Mouse (Mus musculus) lung, postnatal 0 days (tissue): ENCODE measurements around the gene Kdelr1. TPM values are rescaled to one million over a fixed set of nuclear protein-coding genes. Genes with fewer than 3 reads are reported as not detected.

Source experiments
- ATAC-seq: fragments of 200-750 bp; cut with Nextera tagmentation; 2 replicates; pipeline ENCODE4 v1.8.0; 2017; ENCODE audit warnings: moderate library complexity
- DNase-seq: peaks from one replicate; pipeline ENCODE4 v3.0.0-alpha.2; 2016; ENCODE audit warnings: low spot score
- H3K27ac ChIP-seq: fragments of 300-500 bp; sonication (generic); 2 replicates; pipeline ENCODE4 v1.5.1; 2014; ENCODE audit warnings: antibody characterized with exemption, mild to moderate bottlenecking, low read length, mixed read lengths
- H3K27me3 ChIP-seq: fragments of 300-500 bp; sonication (generic); replicated peaks from 2 replicates; pipeline ENCODE4 v1.6.1; 2014; ENCODE audit warnings: low read length, mixed read lengths; ENCODE audit not compliant: insufficient read depth
- H3K36me3 ChIP-seq: fragments of 300-500 bp; sonication (generic); 2 replicates; pipeline ENCODE4 v1.6.1; 2014; ENCODE audit warnings: low read length, mixed read lengths; ENCODE audit not compliant: insufficient read depth
- H3K4me1 ChIP-seq: fragments of 300-500 bp; sonication (generic); 2 replicates; pipeline ENCODE4 v1.6.1; 2014; ENCODE audit warnings: antibody characterized with exemption, low read depth, low read length, mixed read lengths; ENCODE audit not compliant: insufficient read depth
- H3K4me2 ChIP-seq: fragments of 300-500 bp; sonication (generic); replicated peaks from 2 replicates; pipeline ENCODE4 v1.6.1; 2014; ENCODE audit warnings: low read depth, mild to moderate bottlenecking, low read length, moderate library complexity, mixed read lengths
- H3K4me3 ChIP-seq: fragments of 300-500 bp; sonication (generic); 2 replicates; pipeline ENCODE4 v1.5.1; 2014; ENCODE audit warnings: low read depth, low read length
- H3K9ac ChIP-seq: fragments of 300-500 bp; sonication (generic); replicated peaks from 2 replicates; pipeline ENCODE4 v1.6.1; 2014; ENCODE audit warnings: low read depth, mild to moderate bottlenecking
- H3K9me3 ChIP-seq: fragments of 300-500 bp; sonication (generic); 2 replicates; pipeline ENCODE4 v1.6.1; 2016; ENCODE audit warnings: low read length, mixed read lengths
- CTCF ChIP-seq: IDR thresholded peaks from 2 replicates; pipeline ENCODE4 v1.5.1; 2016; ENCODE audit warnings: antibody characterized with exemption, mild to moderate bottlenecking
- EP300 ChIP-seq: IDR thresholded peaks from 2 replicates; pipeline ENCODE4 v1.6.1; 2016; ENCODE audit warnings: antibody characterized with exemption, mild to moderate bottlenecking, control low read depth
- WGBS: fragments of 180-500 bp; shearing (Covaris S2); extraction: QIAGEN DNeasy Blood & Tissue Kit; methylation state at CpG from one replicate; pipeline ENCODE4 v1.1.7; 2014; 5-methylcytosine and 5-hydroxymethylcytosine counted together
- polyA plus RNA-seq: library from polyadenylated mRNA; unstranded; fragments of >200 nt; fragmentation: Nextera tagmentation; extraction: Ambion mirVana; gene quantifications from 2 replicates; pipeline ENCODE4 v1.2.1, GENCODE M21; 2015

Kdelr1 gene
- polyA plus RNA-seq, 1 experiment from 2014 or later: 57.3 TPM

- Histone ChIP-seq H3K27me3 (peaks cover 13% of the 10 kb centered on the region; the same call in 1 of the 2 replicates), H3K36me3 (no peaks in the 10 kb centered on the region), H3K4me2 (peak overlapping the region; percentile 59), H3K4me3 (peak overlapping the region; percentile 31), H3K27ac (no peak overlapping the region), H3K9me3 (no peaks in the 10 kb centered on the region), H3K4me1 (peaks cover 13% of the 10 kb centered on the region; the same call in 1 of the 2 replicates), H3K9ac (0 out of 2 replicates have a peak overlapping the region, but pooled peaks have one; percentile 5)
- DNase-seq (no peak), ATAC-seq (peak; percentile 26; the same call in 1 of the 2 replicates)
- WGBS: 4% methylated on average over 29 of the region's 30 CpGs
- TF ChIP-seq CTCF: no peak
- TF ChIP-seq EP300: no peak
These were observed 15.3 kb upstream of the Kdelr1 start for GRCm38 (mm10) chr7:45856950-45857901.

GRCm38 (mm10) chr7:45859008-45859407 lies 13.6 kb upstream of the Kdelr1 start:
- Histone ChIP-seq H3K4me3 (no peak overlapping the region), H3K9ac (no peak overlapping the region), H3K4me2 (no peak overlapping the region), H3K27me3 (peaks cover 13% of the 10 kb centered on the region; the same call in 1 of the 2 replicates), H3K36me3 (no peaks in the 10 kb centered on the region), H3K4me1 (peaks cover 13% of the 10 kb centered on the region; the same call in 1 of the 2 replicates), H3K27ac (no peak overlapping the region), H3K9me3 (no peaks in the 10 kb centered on the region)
- peak; percentile 61 for DNase-seq
- 24% methylated on average over 4 of the region's 4 CpGs for WGBS
- TF ChIP-seq CTCF (no peak), EP300 (no peak)
- peak; percentile 78 for ATAC-seq

GRCm38 (mm10) chr7:45862804-45863203 lies 9.8 kb upstream of the Kdelr1 start:
- Histone ChIP-seq H3K4me2 (no peak overlapping the region), H3K27me3 (0 out of 2 replicates have a peak, but pooled peaks cover 5% of the 10 kb centered on the region), H3K4me3 (no peak overlapping the region), H3K27ac (no peak overlapping the region), H3K4me1 (peaks cover 3% of the 10 kb centered on the region; the same call in 1 of the 2 replicates), H3K9ac (no peak overlapping the region), H3K36me3 (no peaks in the 10 kb centered on the region), H3K9me3 (no peaks in the 10 kb centered on the region)
- 85% methylated on average over 7 of the region's 7 CpGs for WGBS
- TF ChIP-seq EP300: no peak
- DNase-seq: no peak
- no peak for ATAC-seq

GRCm38 (mm10) chr7:45864435-45864834 lies 8.1 kb upstream of the Kdelr1 start:
- no peak for DNase-seq
- Histone ChIP-seq H3K4me3 (no peak overlapping the region), H3K4me2 (no peak overlapping the region), H3K9me3 (no peaks in the 10 kb centered on the region), H3K36me3 (no peaks in the 10 kb centered on the region), H3K9ac (no peak overlapping the region), H3K27me3 (0 out of 2 replicates have a peak, but pooled peaks cover 10% of the 10 kb centered on the region), H3K27ac (no peak overlapping the region), H3K4me1 (no peaks in the 10 kb centered on the region)
- TF ChIP-seq CTCF: no peak
- TF ChIP-seq EP300: no peak
- 54% methylated on average over 3 of the region's 3 CpGs for WGBS
- ATAC-seq: no peak

- H3K27ac ChIP-seq: peak overlapping the region; percentile 75; the same call in 1 of the 2 replicates
- peaks cover 26% of the 10 kb centered on the region; the same call in 1 of the 2 replicates for H3K27me3 ChIP-seq
- no peaks in the 10 kb centered on the region for H3K36me3 ChIP-seq
- H3K9ac ChIP-seq: peak overlapping the region; percentile 44
- DNase-seq: peak; percentile 96
- peaks cover 5% of the 10 kb centered on the region for H3K4me1 ChIP-seq
- no peaks in the 10 kb centered on the region for H3K9me3 ChIP-seq
- TF ChIP-seq EP300 (no peak), CTCF (no peak)
- peak; percentile 93 for ATAC-seq
- H3K4me3 ChIP-seq: peak overlapping the region; percentile 73
- under 1% methylated on average over 82 of the region's 117 CpGs for WGBS
- peak overlapping the region; percentile 94 for H3K4me2 ChIP-seq
These were observed 6.4 kb upstream of the Kdelr1 start for GRCm38 (mm10) chr7:45865925-45866910.
